Mouse (Mus musculus) c-Kit-positive CD71-positive TER-119-negative erythroid progenitor cells, embryonic 14.5 days (primary cell): ENCODE measurements around the gene Trub1.

Source experiments
- DNase-seq: peaks from one replicate; pipeline ENCODE4 v3.0.0-alpha.2; 2013; ENCODE audit warnings: low read depth

Gene Trub1

GRCm38 (mm10) chr19:57452492-57453217, at the start of gene Trub1:
Trub1 (plus strand) TSS chr19:57452912.
- DNase-seq, result peak; percentile 75

GRCm38 (mm10) chr19:57403700-57404501, 48.8 kb upstream of the Trub1 start:
- DNase-seq, result peak; percentile 51

GRCm38 (mm10) chr19:57404502-57404848, 48.2 kb upstream of the Trub1 start:
- DNase-seq, result no peak

- DNase-seq, result no peak
These were observed 44.8 kb upstream of the Trub1 start for GRCm38 (mm10) chr19:57407947-57408346.

- no peak for DNase-seq
These were observed 41.1 kb upstream of the Trub1 start for GRCm38 (mm10) chr19:57411375-57412196.

- DNase-seq, result no peak
These were observed 39.5 kb upstream of the Trub1 start for GRCm38 (mm10) chr19:57413170-57413569.

- DNase-seq, result no peak
These were observed 38.8 kb upstream of the Trub1 start for GRCm38 (mm10) chr19:57413918-57414317.

- DNase-seq, result no peak
These were observed 37.5 kb upstream of the Trub1 start for GRCm38 (mm10) chr19:57415031-57415807.

- no peak for DNase-seq
These were observed 34.7 kb upstream of the Trub1 start for GRCm38 (mm10) chr19:57417800-57418580.

GRCm38 (mm10) chr19:57423402-57423801, 29.3 kb upstream of the Trub1 start:
- DNase-seq, result no peak

- DNase-seq, result no peak
These were observed 27.4 kb upstream of the Trub1 start for GRCm38 (mm10) chr19:57425296-57425695.

GRCm38 (mm10) chr19:57426841-57427240, 25.9 kb upstream of the Trub1 start:
- DNase-seq, result no peak

- no peak for DNase-seq
These were observed 24.8 kb upstream of the Trub1 start for GRCm38 (mm10) chr19:57427756-57428438.

GRCm38 (mm10) chr19:57428641-57429040, 24.1 kb upstream of the Trub1 start:
- DNase-seq, result no peak

- DNase-seq, result no peak
These were observed 22.8 kb upstream of the Trub1 start for GRCm38 (mm10) chr19:57429926-57430325.

- DNase-seq, result no peak
These were observed 21.2 kb upstream of the Trub1 start for GRCm38 (mm10) chr19:57431476-57431875.

GRCm38 (mm10) chr19:57434024-57434423, 18.7 kb upstream of the Trub1 start:
- DNase-seq, result no peak

- no peak for DNase-seq
These were observed 16.1 kb upstream of the Trub1 start for GRCm38 (mm10) chr19:57436586-57437021.

- DNase-seq, result no peak
These were observed 15.7 kb upstream of the Trub1 start for GRCm38 (mm10) chr19:57437042-57437441.

GRCm38 (mm10) chr19:57439296-57439695, 13.4 kb upstream of the Trub1 start:
- no peak for DNase-seq
